Mouse (Mus musculus): ENCODE measurements around the gene Lipo1.
A peak's percentile ranks its signal among the peaks of the same experiment; 100 is the strongest.
"Not testable (repeated sequence)": the region's sequence is repeated elsewhere in the genome, so short reads cannot be mapped to it uniquely, and the experiment has no call there.

The Lipo1 gene

GRCm38 (mm10) chr19:33787359-33787758, at the start of gene Lipo1:
Lipo1 (minus strand) TSS chr19:33787459.
- not testable (repeated sequence) for DNase-seq

GRCm38 (mm10) chr19:33786576-33787277, 532 bp downstream of the Lipo1 start:
- no peak for DNase-seq

- peak; percentile 34 for DNase-seq
These were observed 25.8 kb downstream of the Lipo1 start, which contains the start of gene Lipo3 for GRCm38 (mm10) chr19:33761287-33762086. Lipo3 (minus strand) TSS chr19:33761951.

GRCm38 (mm10) chr19:33751259-33751658, 36.0 kb downstream of the Lipo1 start, which contains the start of gene Lipo2:
Lipo2 (minus strand) TSS chr19:33751359.
- not testable (repeated sequence) for DNase-seq

Measured in thymus, postnatal 25 days (tissue).